Mouse (Mus musculus) ES-Bruce4 (cell line): Measurements from ENCODE around the gene Fbxo24.

Experiments used
- CTCF ChIP-seq: IDR thresholded peaks from one replicate; pipeline ENCODE4 v1.8.1; 2011; ENCODE audit warnings: low read depth, low read length
- EP300 ChIP-seq: IDR thresholded peaks from 2 replicates; pipeline ENCODE4 v1.6.1; 2011; ENCODE audit warnings: low read depth, low read length; ENCODE audit not compliant: insufficient read depth
- POLR2A ChIP-seq: IDR thresholded peaks from one replicate; pipeline ENCODE4 v1.8.1; 2011; ENCODE audit warnings: low read length; ENCODE audit not compliant: insufficient read depth

- TF ChIP-seq POLR2A: no peak
- TF ChIP-seq CTCF: no peak
- no peak for TF ChIP-seq EP300
Measured at GRCm38 (mm10) chr5:137569031-137569430, 59.8 kb downstream of the Fbxo24 start.
